Mouse (Mus musculus): ENCODE measurements around the gene Kcnn1.

GRCm38 (mm10) chr8:70911596-70911995 lies 48.5 kb upstream of the Kcnn1 start:
- TF ChIP-seq CTCF (IDR thresholded peaks at IDR 0.05; ENCODE audit: low read depth, low read length) (no peak), POLR2A (IDR thresholded peaks at IDR 0.05; ENCODE audit: extremely low read depth, insufficient read depth, low read length) (no peak)
